Mouse (Mus musculus) intestine, postnatal 0 days (tissue): ENCODE data around the gene Fxyd7. TPM values are rescaled to one million over a fixed set of nuclear protein-coding genes. Genes with fewer than 3 reads are reported as not detected.

Experiments
- ATAC-seq: fragments of 200-750 bp; cut with Nextera tagmentation; 2 replicates; pipeline ENCODE4 v1.8.0; 2017; ENCODE audit warnings: mild to moderate bottlenecking, moderate TSS enrichment, moderate library complexity
- H3K27ac ChIP-seq: fragments of 300-500 bp; sonication (generic); 2 replicates; pipeline ENCODE4 v1.5.1; 2014; ENCODE audit warnings: mild to moderate bottlenecking, low read depth, low read length, moderate library complexity
- H3K27me3 ChIP-seq: fragments of 300-500 bp; sonication (generic); replicated peaks from 2 replicates; pipeline ENCODE4 v1.6.1; 2014; ENCODE audit warnings: low read length, mixed read lengths; ENCODE audit not compliant: control insufficient read depth, insufficient read depth
- H3K36me3 ChIP-seq: fragments of 300-500 bp; sonication (generic); 2 replicates; pipeline ENCODE4 v1.6.1; 2014; ENCODE audit warnings: mild to moderate bottlenecking, moderate library complexity; ENCODE audit not compliant: control insufficient read depth, insufficient read depth
- H3K4me1 ChIP-seq: fragments of 300-500 bp; sonication (generic); replicated peaks from 2 replicates; pipeline ENCODE4 v1.6.1; 2014; ENCODE audit warnings: antibody characterized with exemption, low read length, mixed read lengths; ENCODE audit not compliant: control insufficient read depth, insufficient read depth
- H3K4me2 ChIP-seq: fragments of 300-500 bp; sonication (generic); replicated peaks from 2 replicates; pipeline ENCODE4 v1.6.1; 2014; ENCODE audit warnings: low read depth, mild to moderate bottlenecking, moderate library complexity
- H3K4me3 ChIP-seq: fragments of 300-500 bp; sonication (generic); 2 replicates; pipeline ENCODE4 v1.5.1; 2014; ENCODE audit warnings: low read depth, low read length
- H3K9ac ChIP-seq: fragments of 300-500 bp; sonication (generic); 2 replicates; pipeline ENCODE4 v1.6.1; 2014; ENCODE audit warnings: mild to moderate bottlenecking, low read depth, low read length
- H3K9me3 ChIP-seq: fragments of 300-500 bp; sonication (generic); 2 replicates; pipeline ENCODE4 v1.6.1; 2016; ENCODE audit warnings: mixed run types; ENCODE audit not compliant: control insufficient read depth
- CTCF ChIP-seq: sonication (generic); IDR thresholded peaks from 2 replicates; pipeline ENCODE4 v1.5.1; 2016; ENCODE audit warnings: low read depth, mild to moderate bottlenecking, control low read depth, antibody characterized with exemption, moderate library complexity
- WGBS: fragments of 180-500 bp; shearing (Covaris S2); extraction: QIAGEN DNeasy Blood & Tissue Kit; methylation state at CpG from one replicate; pipeline ENCODE4 v1.1.7; 2014; 5-methylcytosine and 5-hydroxymethylcytosine counted together
- polyA plus RNA-seq: library from polyadenylated mRNA; unstranded; fragments of >200 nt; fragmentation: Nextera tagmentation; extraction: Ambion mirVana; gene quantifications from 2 replicates; pipeline ENCODE4 v1.2.1, GENCODE M21; 2015

Fxyd7 gene
- polyA plus RNA-seq, 1 experiment from 2014 or later = 15.2 TPM

- Histone ChIP-seq H3K27me3 (no peaks in the 10 kb centered on the region), H3K4me3 (no peak overlapping the region), H3K4me1 (no peaks in the 10 kb centered on the region), H3K27ac (no peak overlapping the region), H3K4me2 (no peak overlapping the region), H3K36me3 (no peaks in the 10 kb centered on the region), H3K9ac (no peak overlapping the region), H3K9me3 (no peaks in the 10 kb centered on the region)
- WGBS = 77% methylated on average over 9 of the region's 9 CpGs
- no peak for ATAC-seq
- no peak for TF ChIP-seq CTCF
Measured at GRCm38 (mm10) chr7:31096892-31097564, 45.8 kb upstream of the Fxyd7 start.

GRCm38 (mm10) chr7:31094774-31095501, 43.7 kb upstream of the Fxyd7 start:
- no peaks in the 10 kb centered on the region for H3K4me1 ChIP-seq
- H3K27ac ChIP-seq = no peak overlapping the region
- no peak overlapping the region for H3K4me2 ChIP-seq
- ATAC-seq = no peak
- H3K9ac ChIP-seq = no peak overlapping the region
- no peaks in the 10 kb centered on the region for H3K9me3 ChIP-seq
- no peak overlapping the region for H3K4me3 ChIP-seq
- no peak; the same call in 1 of the 2 replicates for TF ChIP-seq CTCF
- no peaks in the 10 kb centered on the region for H3K36me3 ChIP-seq
- H3K27me3 ChIP-seq = no peaks in the 10 kb centered on the region
- WGBS = 28% methylated on average over 12 of the region's 12 CpGs

- TF ChIP-seq CTCF = no peak
- H3K4me1 ChIP-seq = no peaks in the 10 kb centered on the region
- no peak overlapping the region for H3K27ac ChIP-seq
- no peaks in the 10 kb centered on the region for H3K9me3 ChIP-seq
- H3K4me2 ChIP-seq = no peak overlapping the region
- no peaks in the 10 kb centered on the region for H3K27me3 ChIP-seq
- H3K4me3 ChIP-seq = no peak overlapping the region
- WGBS = 82% methylated on average over 2 of the region's 2 CpGs
- H3K36me3 ChIP-seq = no peaks in the 10 kb centered on the region
- ATAC-seq = no peak
- no peak overlapping the region for H3K9ac ChIP-seq
Measured at GRCm38 (mm10) chr7:31089721-31090120, 38.5 kb upstream of the Fxyd7 start.

GRCm38 (mm10) chr7:31088206-31088605, 36.9 kb upstream of the Fxyd7 start:
- no peaks in the 10 kb centered on the region for H3K4me1 ChIP-seq
- no peaks in the 10 kb centered on the region for H3K27me3 ChIP-seq
- WGBS = 70% methylated on average over 3 of the region's 3 CpGs
- no peak overlapping the region for H3K27ac ChIP-seq
- no peaks in the 10 kb centered on the region for H3K9me3 ChIP-seq
- no peak overlapping the region for H3K4me3 ChIP-seq
- no peaks in the 10 kb centered on the region for H3K36me3 ChIP-seq
- H3K9ac ChIP-seq = no peak overlapping the region
- no peak for TF ChIP-seq CTCF
- H3K4me2 ChIP-seq = no peak overlapping the region
- no peak for ATAC-seq

- TF ChIP-seq CTCF = no peak
- Histone ChIP-seq H3K9ac (no peak overlapping the region), H3K4me1 (no peaks in the 10 kb centered on the region), H3K4me2 (no peak overlapping the region), H3K4me3 (no peak overlapping the region), H3K9me3 (no peaks in the 10 kb centered on the region), H3K36me3 (no peaks in the 10 kb centered on the region), H3K27me3 (no peaks in the 10 kb centered on the region), H3K27ac (no peak overlapping the region)
- 57% methylated on average over 2 of the region's 2 CpGs for WGBS
- ATAC-seq = no peak
Measured at GRCm38 (mm10) chr7:31087262-31087661, 36.0 kb upstream of the Fxyd7 start.

GRCm38 (mm10) chr7:31086175-31086755, 35.0 kb upstream of the Fxyd7 start:
- no peak overlapping the region for H3K9ac ChIP-seq
- 89% methylated on average over 9 of the region's 9 CpGs for WGBS
- H3K4me1 ChIP-seq = no peaks in the 10 kb centered on the region
- no peak overlapping the region for H3K4me2 ChIP-seq
- no peaks in the 10 kb centered on the region for H3K36me3 ChIP-seq
- no peak overlapping the region for H3K27ac ChIP-seq
- no peak for ATAC-seq
- no peaks in the 10 kb centered on the region for H3K9me3 ChIP-seq
- no peak overlapping the region for H3K4me3 ChIP-seq
- no peak for TF ChIP-seq CTCF
- H3K27me3 ChIP-seq = no peaks in the 10 kb centered on the region
